Mouse (Mus musculus): ENCODE results near the gene Tmcc3. TPM values are rescaled to one million over a fixed set of nuclear protein-coding genes. Genes with fewer than 3 reads are reported as not detected.

Tmcc3 gene
- polyA plus RNA-seq, 1 experiment from 2014 or later, result 2.8 TPM

DNA sequence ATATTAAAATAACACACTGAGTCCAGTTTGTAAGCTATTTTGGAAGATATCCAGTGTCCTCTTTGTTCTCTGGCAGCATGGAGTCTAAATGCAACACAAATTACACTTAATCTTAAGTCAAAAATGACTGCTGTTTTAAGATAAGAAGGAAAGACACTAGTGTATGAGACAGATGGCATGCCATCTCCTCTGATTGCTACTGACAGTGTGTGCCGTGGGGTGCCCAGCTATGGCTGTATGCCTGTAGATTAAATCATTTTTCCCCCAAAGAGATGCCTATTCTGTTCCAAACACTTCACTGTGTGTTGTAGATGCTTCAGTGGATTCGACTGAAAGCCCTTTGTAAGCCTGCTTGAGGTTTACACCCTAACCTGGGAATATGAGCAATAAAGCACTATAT, 59.5 kb downstream of the Tmcc3 start:
- Histone ChIP-seq H3K27ac (ENCODE audit: low read depth, low read length) (no peak overlapping the region), H3K9ac (ENCODE audit: low read length) (no peak overlapping the region), H3K4me1 (replicated peaks; ENCODE audit: control insufficient read depth, insufficient read depth, low read length) (no peaks in the 10 kb centered on the region), H3K27me3 (ENCODE audit: control insufficient read depth, insufficient read depth, low read length) (no peaks in the 10 kb centered on the region), H3K36me3 (ENCODE audit: control insufficient read depth, insufficient read depth, low read length) (no peaks in the 10 kb centered on the region), H3K9me3 (ENCODE audit: control insufficient read depth, low read length) (no peaks in the 10 kb centered on the region), H3K4me3 (ENCODE audit: low read depth, low read length) (no peak overlapping the region), H3K4me2 (ENCODE audit: low read depth, low read length, severe bottlenecking) (no peak overlapping the region)
- DNase-seq (ENCODE audit: low spot score), result no peak
- 81% methylated on average over 2 of the region's 2 CpGs for WGBS
- ATAC-seq (replicated peaks; ENCODE audit: low FRiP score), result no peak

DNA sequence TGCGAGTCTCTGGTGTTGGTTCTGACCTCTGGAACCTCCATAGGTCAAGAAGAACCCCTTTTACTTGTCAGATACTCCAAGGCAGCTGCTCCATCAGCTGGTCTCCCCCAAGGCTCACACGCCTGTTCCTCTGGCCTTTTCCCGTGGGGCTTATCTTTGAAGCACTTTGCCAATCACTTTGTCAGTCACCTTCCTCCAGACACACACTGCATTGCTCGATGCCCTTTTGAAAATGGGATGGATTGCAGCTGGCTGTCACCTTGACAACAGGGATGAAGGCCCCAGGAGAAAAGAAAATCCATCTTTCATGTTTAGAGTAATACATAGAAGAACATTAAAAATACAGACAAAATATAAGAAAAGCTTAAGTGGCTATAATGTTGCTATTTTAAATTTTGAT, 65.2 kb downstream of the Tmcc3 start:
- Histone ChIP-seq H3K9ac (ENCODE audit: low read length) (no peak overlapping the region), H3K27me3 (ENCODE audit: control insufficient read depth, insufficient read depth, low read length) (no peaks in the 10 kb centered on the region), H3K27ac (ENCODE audit: low read depth, low read length) (no peak overlapping the region), H3K4me2 (ENCODE audit: low read depth, low read length, severe bottlenecking) (no peak overlapping the region), H3K4me1 (replicated peaks; ENCODE audit: control insufficient read depth, insufficient read depth, low read length) (no peaks in the 10 kb centered on the region), H3K36me3 (ENCODE audit: control insufficient read depth, insufficient read depth, low read length) (no peaks in the 10 kb centered on the region), H3K9me3 (ENCODE audit: control insufficient read depth, low read length) (no peaks in the 10 kb centered on the region), H3K4me3 (ENCODE audit: low read depth, low read length) (no peak overlapping the region)
- DNase-seq (ENCODE audit: low spot score), result no peak
- WGBS, result 66% methylated on average over 4 of the region's 4 CpGs
- ATAC-seq (replicated peaks; ENCODE audit: low FRiP score), result no peak

- no peak overlapping the region for H3K9ac ChIP-seq (ENCODE audit: low read length)
- WGBS, result 87% methylated on average over 10 of the region's 10 CpGs
- H3K27ac ChIP-seq (ENCODE audit: low read depth, low read length), result no peak overlapping the region
- H3K4me3 ChIP-seq (ENCODE audit: low read depth, low read length), result no peak overlapping the region
- no peak for ATAC-seq (replicated peaks; ENCODE audit: low FRiP score)
- H3K27me3 ChIP-seq (ENCODE audit: control insufficient read depth, insufficient read depth, low read length), result no peaks in the 10 kb centered on the region
- H3K4me1 ChIP-seq (replicated peaks; ENCODE audit: control insufficient read depth, insufficient read depth, low read length), result no peaks in the 10 kb centered on the region
- no peak for DNase-seq (ENCODE audit: low spot score)
- H3K9me3 ChIP-seq (ENCODE audit: control insufficient read depth, low read length), result no peaks in the 10 kb centered on the region
- no peak overlapping the region for H3K4me2 ChIP-seq (ENCODE audit: low read depth, low read length, severe bottlenecking)
- H3K36me3 ChIP-seq (ENCODE audit: control insufficient read depth, insufficient read depth, low read length), result no peaks in the 10 kb centered on the region
Observed at GRCm38 (mm10) chr10:94377844-94378243, 66.1 kb downstream of the Tmcc3 start.

DNA sequence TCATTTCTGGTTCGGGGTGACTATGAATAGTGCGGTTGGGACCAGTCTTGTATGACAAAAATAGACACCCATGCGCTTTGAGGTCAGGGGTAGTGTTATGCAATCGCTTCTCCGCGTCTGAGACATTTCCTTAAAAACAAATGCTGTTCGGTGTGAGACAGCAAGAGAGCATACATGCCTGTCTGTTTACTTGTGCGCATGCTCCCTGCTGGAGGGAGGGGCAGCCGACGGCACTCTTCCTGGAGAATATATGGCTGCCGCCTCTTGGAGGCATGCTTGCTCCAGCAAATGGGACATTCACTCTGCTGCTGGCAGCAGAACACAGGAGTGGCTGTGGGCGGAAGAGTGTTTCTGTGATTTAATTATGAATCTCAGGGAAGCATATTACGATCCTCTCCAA, 66.6 kb downstream of the Tmcc3 start:
- ATAC-seq (replicated peaks; ENCODE audit: low FRiP score) (no peak), DNase-seq (ENCODE audit: low spot score) (no peak)

DNA sequence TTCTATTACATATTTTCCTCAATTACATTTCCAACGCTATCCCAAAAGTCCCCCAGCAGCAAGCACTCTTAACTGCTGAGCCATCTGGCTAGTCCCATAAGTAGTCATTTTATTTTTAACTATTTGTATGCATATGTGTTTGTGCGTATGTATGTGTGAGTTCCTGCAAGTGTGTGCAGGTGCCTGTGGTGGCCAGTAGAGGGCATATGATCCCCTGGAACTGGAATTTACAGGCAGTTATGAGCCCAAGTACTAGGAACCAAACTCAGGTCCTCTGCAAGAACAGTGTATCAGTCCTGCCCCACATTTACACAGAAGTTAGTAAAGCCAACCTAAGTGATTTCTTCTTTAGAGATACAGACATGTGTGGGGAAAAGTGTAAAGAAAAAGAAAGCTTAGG, 68.3 kb downstream of the Tmcc3 start:
- 95% methylated on average over 2 of the region's 2 CpGs for WGBS
- Histone ChIP-seq H3K27ac (ENCODE audit: low read depth, low read length) (no peak overlapping the region), H3K27me3 (ENCODE audit: control insufficient read depth, insufficient read depth, low read length) (no peaks in the 10 kb centered on the region), H3K4me1 (replicated peaks; ENCODE audit: control insufficient read depth, insufficient read depth, low read length) (no peaks in the 10 kb centered on the region), H3K4me2 (ENCODE audit: low read depth, low read length, severe bottlenecking) (no peak overlapping the region), H3K4me3 (ENCODE audit: low read depth, low read length) (no peak overlapping the region), H3K9me3 (ENCODE audit: control insufficient read depth, low read length) (peaks cover 3% of the 10 kb centered on the region; the same call in 1 of the 2 replicates), H3K36me3 (ENCODE audit: control insufficient read depth, insufficient read depth, low read length) (no peaks in the 10 kb centered on the region), H3K9ac (ENCODE audit: low read length) (no peak overlapping the region)
- no peak for ATAC-seq (replicated peaks; ENCODE audit: low FRiP score)
- DNase-seq (ENCODE audit: low spot score), result no peak

More for the DNA sequence above, 66.6 kb downstream of the Tmcc3 start:
- Histone ChIP-seq H3K9me3 (ENCODE audit: control insufficient read depth, low read length) (no peaks in the 10 kb centered on the region), H3K9ac (ENCODE audit: low read length) (no peak overlapping the region), H3K27me3 (ENCODE audit: control insufficient read depth, insufficient read depth, low read length) (no peaks in the 10 kb centered on the region), H3K27ac (ENCODE audit: low read depth, low read length) (no peak overlapping the region), H3K36me3 (ENCODE audit: control insufficient read depth, insufficient read depth, low read length) (no peaks in the 10 kb centered on the region), H3K4me3 (ENCODE audit: low read depth, low read length) (no peak overlapping the region), H3K4me1 (replicated peaks; ENCODE audit: control insufficient read depth, insufficient read depth, low read length) (no peaks in the 10 kb centered on the region), H3K4me2 (ENCODE audit: low read depth, low read length, severe bottlenecking) (no peak overlapping the region)
- WGBS, result 91% methylated on average over 13 of the region's 13 CpGs

DNA sequence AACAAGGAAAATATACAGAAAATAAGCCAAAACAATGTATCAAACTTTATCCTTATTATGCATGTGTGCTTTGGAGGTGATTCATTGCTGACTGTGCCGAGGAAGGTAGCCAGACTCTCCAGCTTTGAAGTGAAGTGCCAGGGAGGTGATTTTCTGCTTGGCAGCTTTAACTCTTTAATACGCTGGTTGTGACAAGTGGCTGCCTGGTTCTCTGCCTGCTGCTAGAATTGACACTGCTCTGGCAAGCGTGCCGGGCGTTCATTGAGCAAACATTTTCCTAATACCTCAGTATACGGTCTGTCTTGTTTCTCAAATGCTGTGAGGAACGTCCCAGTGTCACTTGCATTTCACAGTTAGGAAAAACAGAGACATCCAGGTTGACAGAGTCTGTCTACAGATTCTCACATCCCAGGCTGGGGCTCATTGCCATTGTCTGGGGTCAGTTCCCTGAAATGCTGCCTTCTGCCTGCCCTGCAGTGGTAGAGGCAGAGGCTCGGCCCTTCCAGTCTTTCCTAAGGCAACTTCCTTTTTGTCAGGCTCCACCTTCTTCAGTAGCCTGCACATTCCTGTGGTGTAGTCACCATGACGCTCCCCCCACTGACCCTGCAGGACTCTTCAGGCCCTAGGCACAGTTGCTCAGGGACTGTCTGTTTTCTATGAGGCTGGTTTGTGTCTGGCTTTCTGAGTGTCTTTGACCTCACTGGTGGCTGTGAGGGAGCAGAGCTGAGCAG, 69.1 kb downstream of the Tmcc3 start:
- DNase-seq (ENCODE audit: low spot score), result no peak
- no peaks in the 10 kb centered on the region for H3K4me1 ChIP-seq (replicated peaks; ENCODE audit: control insufficient read depth, insufficient read depth, low read length)
- H3K27ac ChIP-seq (ENCODE audit: low read depth, low read length), result no peak overlapping the region
- no peaks in the 10 kb centered on the region for H3K27me3 ChIP-seq (ENCODE audit: control insufficient read depth, insufficient read depth, low read length)
- H3K4me3 ChIP-seq (ENCODE audit: low read depth, low read length), result no peak overlapping the region
- H3K9ac ChIP-seq (ENCODE audit: low read length), result no peak overlapping the region
- peaks cover 10% of the 10 kb centered on the region for H3K9me3 ChIP-seq (ENCODE audit: control insufficient read depth, low read length)
- WGBS, result 79% methylated on average over 9 of the region's 9 CpGs
- no peak for ATAC-seq (replicated peaks; ENCODE audit: low FRiP score)
- H3K4me2 ChIP-seq (ENCODE audit: low read depth, low read length, severe bottlenecking), result no peak overlapping the region
- H3K36me3 ChIP-seq (ENCODE audit: control insufficient read depth, insufficient read depth, low read length), result no peaks in the 10 kb centered on the region

DNA sequence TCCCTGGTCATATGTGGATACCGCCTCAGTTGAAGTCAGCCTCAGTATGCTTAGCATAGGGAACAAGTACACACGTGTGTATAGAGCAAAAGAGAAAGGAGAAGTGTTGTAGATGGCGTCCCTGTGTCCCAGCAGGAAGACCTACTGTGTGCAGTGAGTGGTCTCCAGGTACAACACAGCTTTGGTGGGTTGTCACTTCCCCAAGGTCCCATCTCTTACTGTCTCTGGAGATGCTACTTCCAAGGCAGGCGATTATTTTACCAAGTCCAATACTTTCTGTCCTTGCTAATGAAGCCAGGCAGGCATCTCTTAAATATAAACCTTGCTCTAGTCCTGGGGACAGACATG, 69.6 kb downstream of the Tmcc3 start:
- Histone ChIP-seq H3K4me1 (replicated peaks; ENCODE audit: control insufficient read depth, insufficient read depth, low read length) (no peaks in the 10 kb centered on the region), H3K4me3 (ENCODE audit: low read depth, low read length) (no peak overlapping the region), H3K36me3 (ENCODE audit: control insufficient read depth, insufficient read depth, low read length) (no peaks in the 10 kb centered on the region), H3K9me3 (ENCODE audit: control insufficient read depth, low read length) (peaks cover 14% of the 10 kb centered on the region), H3K27ac (ENCODE audit: low read depth, low read length) (no peak overlapping the region), H3K27me3 (ENCODE audit: control insufficient read depth, insufficient read depth, low read length) (no peaks in the 10 kb centered on the region), H3K9ac (ENCODE audit: low read length) (no peak overlapping the region), H3K4me2 (ENCODE audit: low read depth, low read length, severe bottlenecking) (no peak overlapping the region)
- 85% methylated on average over 4 of the region's 4 CpGs for WGBS
- ATAC-seq (replicated peaks; ENCODE audit: low FRiP score) (no peak), DNase-seq (ENCODE audit: low spot score) (no peak)

- no peaks in the 10 kb centered on the region for H3K4me1 ChIP-seq (replicated peaks; ENCODE audit: control insufficient read depth, insufficient read depth, low read length)
- peaks cover 16% of the 10 kb centered on the region for H3K9me3 ChIP-seq (ENCODE audit: control insufficient read depth, low read length)
- no peak overlapping the region for H3K4me2 ChIP-seq (ENCODE audit: low read depth, low read length, severe bottlenecking)
- H3K36me3 ChIP-seq (ENCODE audit: control insufficient read depth, insufficient read depth, low read length), result no peaks in the 10 kb centered on the region
- ATAC-seq (replicated peaks; ENCODE audit: low FRiP score) (no peak), DNase-seq (ENCODE audit: low spot score) (no peak)
- no peak overlapping the region for H3K4me3 ChIP-seq (ENCODE audit: low read depth, low read length)
- no peak overlapping the region for H3K27ac ChIP-seq (ENCODE audit: low read depth, low read length)
- H3K9ac ChIP-seq (ENCODE audit: low read length), result no peak overlapping the region
- 91% methylated on average over 14 of the region's 14 CpGs for WGBS
- no peaks in the 10 kb centered on the region for H3K27me3 ChIP-seq (ENCODE audit: control insufficient read depth, insufficient read depth, low read length)
Observed at GRCm38 (mm10) chr10:94382618-94383017, 70.9 kb downstream of the Tmcc3 start.

- H3K9ac ChIP-seq (ENCODE audit: low read length), result no peak overlapping the region
- H3K4me2 ChIP-seq (ENCODE audit: low read depth, low read length, severe bottlenecking), result no peak overlapping the region
- no peak overlapping the region for H3K27ac ChIP-seq (ENCODE audit: low read depth, low read length)
- 85% methylated on average over 6 of the region's 6 CpGs for WGBS
- no peaks in the 10 kb centered on the region for H3K36me3 ChIP-seq (ENCODE audit: control insufficient read depth, insufficient read depth, low read length)
- peaks cover 16% of the 10 kb centered on the region for H3K9me3 ChIP-seq (ENCODE audit: control insufficient read depth, low read length)
- DNase-seq (ENCODE audit: low spot score), result no peak
- no peak overlapping the region for H3K4me3 ChIP-seq (ENCODE audit: low read depth, low read length)
- no peak for ATAC-seq (replicated peaks; ENCODE audit: low FRiP score)
- H3K27me3 ChIP-seq (ENCODE audit: control insufficient read depth, insufficient read depth, low read length), result no peaks in the 10 kb centered on the region
- no peaks in the 10 kb centered on the region for H3K4me1 ChIP-seq (replicated peaks; ENCODE audit: control insufficient read depth, insufficient read depth, low read length)
Observed at GRCm38 (mm10) chr10:94383565-94383964, 71.8 kb downstream of the Tmcc3 start.

Measured in forebrain, embryonic 11.5 days (tissue).